Mouse (Mus musculus): ENCODE data around the gene Ndfip2. TPM values are rescaled to one million over a fixed set of nuclear protein-coding genes. Genes with fewer than 3 reads are reported as not detected.

Gene Ndfip2
- total RNA-seq (2023; ENCODE audit: inconsistent age), result 22.7 to 28.1 TPM (median 25.7 TPM) in 4 replicates

GRCm38 (mm10) chr14:105258379-105259034 lies at the start of gene Ndfip2:
Ndfip2 (plus strand) TSS chr14:105258573.

Other genes starting within 250 kb of the Ndfip2 start
- gene Rbm26, start 81.2 kb upstream of the Ndfip2 start, total RNA-seq (2023; ENCODE audit: inconsistent age), result 83.9 to 91.3 TPM (median 86.6 TPM) in 4 replicates

All from B cell, adult (primary cell).